Mouse (Mus musculus): ENCODE data around the gene Scn3b.

Gene Scn3b

DNA sequence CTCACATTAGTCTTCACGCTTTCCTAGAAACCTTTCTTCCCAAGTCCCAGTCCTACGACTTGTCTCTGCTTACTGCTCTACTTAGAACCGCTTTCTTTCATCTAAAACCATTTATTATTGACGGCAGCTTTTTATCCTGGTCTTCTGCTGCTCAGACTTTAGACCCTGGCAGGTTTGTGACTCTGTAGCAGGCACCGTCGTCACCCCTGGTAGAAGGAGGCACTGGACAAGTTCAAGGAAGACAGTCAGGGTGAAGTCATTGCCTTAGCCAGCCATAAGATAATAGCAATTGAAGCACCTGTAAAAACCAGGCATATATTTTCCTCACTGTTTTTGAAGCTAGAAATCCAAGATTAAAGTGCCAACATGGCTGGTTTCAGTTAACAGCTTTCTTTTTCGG lies 33.8 kb upstream of the Scn3b start:
- Histone ChIP-seq H3K27me3 (ENCODE audit: insufficient read depth, low read length) (no peaks in the 10 kb centered on the region), H3K9me3 (ENCODE audit: low read length) (peaks cover 22% of the 10 kb centered on the region), H3K4me3 (replicated peaks; ENCODE audit: low read length) (peak overlapping the region; percentile 54), H3K36me3 (ENCODE audit: insufficient read depth, low read length) (peaks cover 78% of the 10 kb centered on the region), H3K4me1 (replicated peaks; ENCODE audit: low read depth, low read length) (peaks cover 72% of the 10 kb centered on the region)
- TF ChIP-seq NANOG (IDR thresholded peaks at IDR 0.05; ENCODE audit: borderline replicate concordance, low read length) (no peak), POU5F1 (IDR thresholded peaks at IDR 0.05; ENCODE audit: borderline replicate concordance, low read length) (no peak)

DNA sequence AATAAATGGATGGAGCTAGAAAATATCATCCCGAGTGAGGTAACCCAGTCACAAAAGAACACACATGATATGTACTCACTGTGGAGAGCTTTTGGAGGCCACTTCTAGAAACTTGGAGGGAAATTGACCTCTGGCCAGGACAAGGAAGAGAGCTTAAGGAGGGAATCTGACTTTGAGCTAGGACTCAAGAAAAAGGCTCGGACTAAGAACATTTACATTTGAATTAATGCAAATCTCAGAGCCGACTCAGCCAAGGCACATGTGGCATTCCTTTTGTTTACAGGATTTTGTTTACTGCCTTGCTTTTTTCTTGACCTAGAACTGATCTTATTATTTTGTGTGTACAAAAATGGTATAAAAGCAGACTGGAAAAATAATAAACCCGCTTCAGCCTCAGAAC lies 29.3 kb upstream of the Scn3b start:
- Histone ChIP-seq H3K4me3 (replicated peaks; ENCODE audit: low read length) (peak overlapping the region; percentile 88), H3K27me3 (ENCODE audit: insufficient read depth, low read length) (no peaks in the 10 kb centered on the region), H3K36me3 (ENCODE audit: insufficient read depth, low read length) (peaks cover 33% of the 10 kb centered on the region), H3K4me1 (replicated peaks; ENCODE audit: low read depth, low read length) (peaks cover 59% of the 10 kb centered on the region), H3K9me3 (ENCODE audit: low read length) (no peaks in the 10 kb centered on the region)
- TF ChIP-seq CTCF (conservative IDR thresholded peaks at IDR 0.05; ENCODE audit: low read length) (no peak), POU5F1 (IDR thresholded peaks at IDR 0.05; ENCODE audit: borderline replicate concordance, low read length) (peak; percentile 70; the same call in 1 of the 2 replicates)

DNA sequence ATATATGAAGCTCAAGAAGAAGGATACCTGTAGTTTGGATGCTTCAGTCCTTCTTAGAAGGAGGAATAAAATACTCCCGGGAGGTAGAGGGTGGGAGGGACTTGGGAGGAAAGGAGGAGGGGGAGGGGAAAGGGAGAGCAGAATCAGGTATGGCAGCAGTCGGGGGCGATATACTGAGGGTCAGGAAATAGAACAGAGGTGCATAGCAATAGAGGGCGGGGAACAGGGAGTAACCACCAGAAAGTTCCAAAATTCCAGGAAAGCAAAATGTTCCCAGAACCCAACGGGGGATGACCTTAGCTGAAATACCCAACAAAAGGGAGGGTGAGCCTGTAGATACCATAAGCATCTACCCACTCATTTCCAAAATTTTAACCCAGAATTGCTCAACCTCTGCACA lies 28.7 kb upstream of the Scn3b start:
- Histone ChIP-seq H3K4me3 (replicated peaks; ENCODE audit: low read length) (peak overlapping the region; percentile 88), H3K9me3 (ENCODE audit: low read length) (no peaks in the 10 kb centered on the region), H3K27me3 (ENCODE audit: insufficient read depth, low read length) (no peaks in the 10 kb centered on the region), H3K4me1 (replicated peaks; ENCODE audit: low read depth, low read length) (peaks cover 54% of the 10 kb centered on the region), H3K36me3 (ENCODE audit: insufficient read depth, low read length) (peaks cover 27% of the 10 kb centered on the region)
- TF ChIP-seq NANOG (IDR thresholded peaks at IDR 0.05; ENCODE audit: borderline replicate concordance, low read length) (no peak), POU5F1 (IDR thresholded peaks at IDR 0.05; ENCODE audit: borderline replicate concordance, low read length) (no peak), CTCF (conservative IDR thresholded peaks at IDR 0.05; ENCODE audit: low read length) (no peak)

DNA sequence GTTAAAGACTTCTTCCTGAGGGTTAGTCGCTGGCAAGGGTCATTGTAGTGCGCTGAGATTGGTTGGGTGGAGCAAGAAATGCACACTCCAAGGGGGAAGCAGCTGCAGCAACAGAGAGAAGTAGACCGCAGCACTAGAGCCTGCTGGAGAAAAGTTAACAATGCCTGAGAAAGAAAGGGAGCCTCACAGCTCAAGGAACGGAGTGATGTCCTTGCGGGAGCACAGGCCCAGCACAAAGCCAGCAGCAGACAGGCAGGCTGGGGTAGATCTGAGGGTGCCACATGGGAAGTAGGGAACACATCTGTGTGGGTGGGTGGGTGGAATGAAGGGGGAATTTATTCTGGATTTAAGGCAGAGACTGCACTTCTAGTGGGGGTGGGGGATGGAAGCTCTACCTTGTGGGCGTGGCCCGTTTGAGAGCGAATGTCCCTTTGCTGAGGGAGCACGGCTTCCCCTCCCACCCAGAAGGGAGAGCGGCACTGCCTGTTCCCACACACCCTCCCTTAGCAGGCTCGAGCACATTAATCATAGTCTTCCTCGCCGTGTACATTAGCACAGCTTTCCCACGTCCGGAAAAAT lies 27.7 kb upstream of the Scn3b start:
- H3K4me1 ChIP-seq (replicated peaks; ENCODE audit: low read depth, low read length) = peaks cover 48% of the 10 kb centered on the region
- no peaks in the 10 kb centered on the region for H3K27me3 ChIP-seq (ENCODE audit: insufficient read depth, low read length)
- H3K9me3 ChIP-seq (ENCODE audit: low read length) = no peaks in the 10 kb centered on the region
- peak overlapping the region; percentile 88 for H3K4me3 ChIP-seq (replicated peaks; ENCODE audit: low read length)
- peaks cover 17% of the 10 kb centered on the region for H3K36me3 ChIP-seq (ENCODE audit: insufficient read depth, low read length)
- TF ChIP-seq CTCF (conservative IDR thresholded peaks at IDR 0.05; ENCODE audit: low read length) (no peak), NANOG (IDR thresholded peaks at IDR 0.05; ENCODE audit: borderline replicate concordance, low read length) (no peak), POU5F1 (IDR thresholded peaks at IDR 0.05; ENCODE audit: borderline replicate concordance, low read length) (no peak)

DNA sequence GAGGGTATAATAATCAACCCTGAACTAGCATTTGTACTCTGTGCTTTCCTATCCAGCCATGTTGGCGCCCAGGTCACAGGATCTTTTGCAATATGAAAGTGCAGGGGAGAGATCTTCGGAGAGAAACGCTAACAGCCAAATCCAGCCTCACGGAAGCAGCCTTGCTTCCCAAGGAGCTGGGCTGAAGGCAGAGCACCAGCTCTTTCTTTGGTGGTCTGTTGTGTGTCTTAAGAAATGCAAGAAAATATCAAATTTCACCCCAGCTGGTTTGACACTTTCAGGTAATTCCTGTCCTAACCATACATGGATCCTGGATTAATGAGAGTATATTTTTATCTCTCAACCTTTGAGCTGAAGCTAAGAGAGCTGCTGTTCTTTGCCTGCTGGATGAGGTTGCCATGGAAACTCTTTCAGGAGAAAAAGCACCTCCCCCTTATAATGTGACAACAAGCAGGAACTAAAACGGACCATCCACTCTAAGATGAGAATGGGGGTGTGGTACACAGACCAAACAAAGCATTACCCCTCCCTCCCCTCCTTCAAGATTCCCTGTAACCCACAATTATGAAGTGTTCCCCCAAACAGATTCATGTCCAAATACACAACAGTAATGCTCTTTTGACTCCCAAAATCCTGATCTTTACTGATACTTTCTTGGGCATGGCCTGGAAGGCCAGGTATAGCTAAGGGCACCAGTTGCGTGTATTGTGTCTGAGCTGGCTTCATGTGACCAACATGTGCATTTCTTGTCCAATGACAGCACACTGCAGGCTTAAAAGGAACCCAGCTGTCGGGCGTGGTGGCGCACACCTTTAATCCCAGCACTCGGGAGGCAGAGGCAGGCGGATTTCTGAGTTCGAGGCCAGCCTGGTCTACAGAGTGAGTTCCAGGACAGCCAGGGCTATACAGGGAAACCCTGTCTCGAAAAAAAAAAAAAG lies 26.8 kb upstream of the Scn3b start:
- TF ChIP-seq NANOG (IDR thresholded peaks at IDR 0.05; ENCODE audit: borderline replicate concordance, low read length) = no peak
- TF ChIP-seq POU5F1 (IDR thresholded peaks at IDR 0.05; ENCODE audit: borderline replicate concordance, low read length) = no peak
- no peak for TF ChIP-seq CTCF (conservative IDR thresholded peaks at IDR 0.05; ENCODE audit: low read length)
- H3K27me3 ChIP-seq (ENCODE audit: insufficient read depth, low read length) = no peaks in the 10 kb centered on the region
- peak overlapping the region; percentile 88 for H3K4me3 ChIP-seq (replicated peaks; ENCODE audit: low read length)
- peaks cover 12% of the 10 kb centered on the region for H3K36me3 ChIP-seq (ENCODE audit: insufficient read depth, low read length)
- peaks cover 47% of the 10 kb centered on the region for H3K4me1 ChIP-seq (replicated peaks; ENCODE audit: low read depth, low read length)
- no peaks in the 10 kb centered on the region for H3K9me3 ChIP-seq (ENCODE audit: low read length)

DNA sequence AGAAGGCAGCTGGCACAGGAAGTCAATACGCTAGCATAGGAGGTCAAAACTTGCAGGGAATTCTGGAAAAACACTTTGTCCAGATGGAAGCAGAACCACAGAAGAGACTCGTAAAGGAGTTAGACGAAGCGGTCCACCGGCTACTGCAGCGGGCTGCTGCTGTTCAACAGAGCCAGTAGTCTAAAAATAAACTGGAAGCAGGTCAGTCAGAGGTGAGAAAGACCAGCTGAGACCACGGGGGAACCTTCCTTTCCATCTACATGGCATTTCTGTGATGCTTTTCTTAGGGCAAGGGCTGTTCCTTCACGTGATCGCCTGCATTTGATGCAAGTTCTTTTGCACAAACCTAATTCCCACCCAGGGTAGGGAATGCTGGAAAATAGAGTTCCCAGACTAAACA lies 23.6 kb upstream of the Scn3b start:
- Histone ChIP-seq H3K36me3 (ENCODE audit: insufficient read depth, low read length) (no peaks in the 10 kb centered on the region), H3K4me3 (replicated peaks; ENCODE audit: low read length) (no peak overlapping the region), H3K9me3 (ENCODE audit: low read length) (no peaks in the 10 kb centered on the region; the same call in 1 of the 2 replicates), H3K27me3 (ENCODE audit: insufficient read depth, low read length) (no peaks in the 10 kb centered on the region), H3K4me1 (replicated peaks; ENCODE audit: low read depth, low read length) (peaks cover 41% of the 10 kb centered on the region)
- TF ChIP-seq NANOG (IDR thresholded peaks at IDR 0.05; ENCODE audit: borderline replicate concordance, low read length) (no peak), CTCF (conservative IDR thresholded peaks at IDR 0.05; ENCODE audit: low read length) (no peak)

DNA sequence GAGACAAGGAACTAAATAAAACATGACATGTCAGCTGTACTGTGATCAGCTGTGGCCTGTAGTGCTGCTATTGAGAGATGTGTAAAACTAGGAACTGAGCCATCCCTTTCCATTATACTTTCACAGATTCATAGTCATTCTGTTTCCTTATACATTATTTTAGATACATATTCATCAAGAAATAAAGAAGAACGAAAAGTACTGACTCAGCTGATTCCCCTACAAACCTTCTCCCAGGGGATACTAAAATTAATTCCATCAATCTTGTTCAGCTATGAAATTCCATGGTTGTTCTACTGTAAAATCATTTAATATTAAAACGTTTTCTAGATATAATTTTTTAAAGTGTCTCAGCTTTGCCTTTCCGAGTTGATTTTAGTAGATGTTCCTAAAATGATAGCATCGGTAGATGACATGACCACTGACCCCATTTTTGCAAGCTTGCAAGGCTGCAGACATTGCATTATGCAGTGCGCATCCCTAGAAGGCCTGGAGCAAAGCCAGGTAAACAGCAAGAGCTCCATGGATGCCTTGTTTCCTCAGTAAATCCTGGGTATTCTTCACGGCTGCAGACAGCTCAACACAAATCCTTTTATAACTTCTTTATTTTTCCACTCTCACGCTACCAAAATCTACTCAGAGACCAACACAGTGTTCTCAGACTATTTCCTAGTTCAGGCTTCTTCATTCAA lies 22.9 kb upstream of the Scn3b start:
- Histone ChIP-seq H3K27me3 (ENCODE audit: insufficient read depth, low read length) (no peaks in the 10 kb centered on the region), H3K4me3 (replicated peaks; ENCODE audit: low read length) (no peak overlapping the region), H3K36me3 (ENCODE audit: insufficient read depth, low read length) (no peaks in the 10 kb centered on the region), H3K4me1 (replicated peaks; ENCODE audit: low read depth, low read length) (peaks cover 34% of the 10 kb centered on the region), H3K9me3 (ENCODE audit: low read length) (no peaks in the 10 kb centered on the region; the same call in 1 of the 2 replicates)
- no peak for TF ChIP-seq POU5F1 (IDR thresholded peaks at IDR 0.05; ENCODE audit: borderline replicate concordance, low read length)
- no peak for TF ChIP-seq CTCF (conservative IDR thresholded peaks at IDR 0.05; ENCODE audit: low read length)
- TF ChIP-seq NANOG (IDR thresholded peaks at IDR 0.05; ENCODE audit: borderline replicate concordance, low read length) = no peak

DNA sequence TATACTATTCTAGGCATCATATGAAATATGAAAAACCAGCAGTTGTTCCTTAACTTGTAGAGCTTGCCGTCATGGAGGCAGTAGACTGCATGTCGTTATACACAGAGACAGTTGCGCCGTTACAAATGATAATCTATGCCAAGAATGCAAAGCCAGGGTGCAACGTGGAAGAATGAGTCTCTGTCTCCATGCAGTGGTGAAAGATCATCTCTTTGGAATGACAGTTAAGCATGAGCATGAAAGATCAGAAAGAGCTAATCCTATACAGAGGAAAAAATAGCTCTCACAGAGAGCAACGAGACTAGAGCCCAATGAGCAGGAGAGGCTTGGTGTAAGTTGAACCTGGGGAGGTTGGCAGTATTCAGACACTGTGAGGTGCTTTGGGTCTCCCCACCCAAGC lies 22.3 kb upstream of the Scn3b start:
- no peak overlapping the region for H3K4me3 ChIP-seq (replicated peaks; ENCODE audit: low read length)
- peaks cover 32% of the 10 kb centered on the region for H3K4me1 ChIP-seq (replicated peaks; ENCODE audit: low read depth, low read length)
- no peaks in the 10 kb centered on the region for H3K27me3 ChIP-seq (ENCODE audit: insufficient read depth, low read length)
- no peak for TF ChIP-seq POU5F1 (IDR thresholded peaks at IDR 0.05; ENCODE audit: borderline replicate concordance, low read length)
- no peaks in the 10 kb centered on the region; the same call in 1 of the 2 replicates for H3K9me3 ChIP-seq (ENCODE audit: low read length)
- no peaks in the 10 kb centered on the region for H3K36me3 ChIP-seq (ENCODE audit: insufficient read depth, low read length)

All from E14TG2a.4 (cell line).